Mouse (Mus musculus) liver, adult 2 months (tissue): ENCODE results near the gene Tcl1b1.
"Not testable (repeated sequence)": the region's sequence is repeated elsewhere in the genome, so short reads cannot be mapped to it uniquely, and the experiment has no call there.

Experiments used
- CTCF ChIP-seq: fragments of 200-500 bp; IDR thresholded peaks from 2 replicates; pipeline ENCODE4 v1.5.1; 2011; ENCODE audit warnings: low read depth, low read length, control low read depth
- POLR2A ChIP-seq: fragments of 200-500 bp; IDR thresholded peaks from 2 replicates; pipeline ENCODE4 v1.6.1; 2011; ENCODE audit warnings: low read length, control low read depth; ENCODE audit not compliant: insufficient read depth; ENCODE audit errors: extremely low read depth

DNA sequence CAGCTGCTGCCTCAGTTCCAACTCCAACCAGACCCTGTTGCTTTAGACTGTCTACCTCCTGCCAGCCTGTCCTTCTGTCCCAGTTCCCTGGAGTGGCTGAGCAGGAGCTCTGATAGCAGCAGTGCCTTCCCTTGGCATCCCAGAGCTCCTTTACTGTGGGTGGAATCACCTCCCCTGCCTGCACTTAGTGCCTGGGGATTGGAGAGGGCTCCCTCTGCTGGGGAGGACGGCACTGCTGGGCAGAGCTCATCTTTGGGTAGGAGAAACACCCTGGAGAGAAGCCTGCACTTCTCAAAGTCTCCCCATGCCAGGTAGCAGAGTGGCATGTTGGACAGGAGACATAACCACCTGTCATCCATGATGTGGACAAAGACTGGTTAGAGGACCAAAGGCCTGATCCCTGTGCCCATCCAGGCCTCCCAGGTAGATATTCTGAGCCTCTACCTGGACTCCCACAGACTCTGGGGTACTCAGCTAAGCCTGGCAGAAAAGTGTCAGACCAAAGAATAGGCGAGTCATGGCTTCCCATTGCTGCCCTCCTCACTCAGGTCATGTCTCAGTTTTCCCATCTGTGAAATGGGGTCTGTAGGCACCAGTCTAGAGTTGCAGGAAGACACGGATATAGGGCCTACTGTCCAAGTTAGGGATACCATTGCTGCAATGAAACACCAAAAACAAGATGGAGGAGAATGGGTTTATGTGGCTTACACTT lies 29.8 kb upstream of the Tcl1b1 start:
- TF ChIP-seq CTCF, POLR2A: not testable (repeated sequence)
